Mouse (Mus musculus) limb, embryonic 10.5 days (tissue): ENCODE data around the gene Pikfyve. TPM values are rescaled to one million over a fixed set of nuclear protein-coding genes. Genes with fewer than 3 reads are reported as not detected.

ENCODE experiments used
- DNase-seq: peaks from one replicate; pipeline ENCODE4 v3.0.0-alpha.2; 2017; ENCODE audit warnings: low spot score
- H3K27ac ChIP-seq: fragments of 300-500 bp; sonication (generic); 2 replicates; pipeline ENCODE4 v1.5.1; 2016; ENCODE audit warnings: mild to moderate bottlenecking
- H3K27me3 ChIP-seq: fragments of 300-500 bp; sonication (generic); 2 replicates; pipeline ENCODE4 v1.6.1; 2016; ENCODE audit warnings: low read depth, mild to moderate bottlenecking; ENCODE audit not compliant: poor library complexity, severe bottlenecking
- H3K36me3 ChIP-seq: fragments of 300-500 bp; sonication (generic); 2 replicates; pipeline ENCODE4 v1.6.1; 2016; ENCODE audit warnings: mild to moderate bottlenecking, moderate library complexity
- H3K4me1 ChIP-seq: fragments of 300-500 bp; sonication (generic); 2 replicates; pipeline ENCODE4 v1.6.1; 2016
- H3K4me3 ChIP-seq: fragments of 300-500 bp; sonication (generic); 2 replicates; pipeline ENCODE4 v1.5.1; 2016; ENCODE audit warnings: mild to moderate bottlenecking, moderate library complexity
- H3K9me3 ChIP-seq: fragments of 300-500 bp; sonication (generic); replicated peaks from 2 replicates; pipeline ENCODE4 v1.6.1; 2016; ENCODE audit warnings: mild to moderate bottlenecking
- WGBS: fragments of 180-500 bp; shearing (Covaris S2); methylation state at CpG from one replicate; pipeline ENCODE4 v1.1.7; 2016; 5-methylcytosine and 5-hydroxymethylcytosine counted together
- polyA plus RNA-seq: library from polyadenylated mRNA; unstranded; fragments of >200 nt; fragmentation: Nextera tagmentation; extraction: Ambion mirVana; gene quantifications from 2 replicates; pipeline ENCODE4 v1.2.1, GENCODE M21; 2016

The Pikfyve gene
- 13.1 and 13.2 TPM in 2 replicates for polyA plus RNA-seq

DNA sequence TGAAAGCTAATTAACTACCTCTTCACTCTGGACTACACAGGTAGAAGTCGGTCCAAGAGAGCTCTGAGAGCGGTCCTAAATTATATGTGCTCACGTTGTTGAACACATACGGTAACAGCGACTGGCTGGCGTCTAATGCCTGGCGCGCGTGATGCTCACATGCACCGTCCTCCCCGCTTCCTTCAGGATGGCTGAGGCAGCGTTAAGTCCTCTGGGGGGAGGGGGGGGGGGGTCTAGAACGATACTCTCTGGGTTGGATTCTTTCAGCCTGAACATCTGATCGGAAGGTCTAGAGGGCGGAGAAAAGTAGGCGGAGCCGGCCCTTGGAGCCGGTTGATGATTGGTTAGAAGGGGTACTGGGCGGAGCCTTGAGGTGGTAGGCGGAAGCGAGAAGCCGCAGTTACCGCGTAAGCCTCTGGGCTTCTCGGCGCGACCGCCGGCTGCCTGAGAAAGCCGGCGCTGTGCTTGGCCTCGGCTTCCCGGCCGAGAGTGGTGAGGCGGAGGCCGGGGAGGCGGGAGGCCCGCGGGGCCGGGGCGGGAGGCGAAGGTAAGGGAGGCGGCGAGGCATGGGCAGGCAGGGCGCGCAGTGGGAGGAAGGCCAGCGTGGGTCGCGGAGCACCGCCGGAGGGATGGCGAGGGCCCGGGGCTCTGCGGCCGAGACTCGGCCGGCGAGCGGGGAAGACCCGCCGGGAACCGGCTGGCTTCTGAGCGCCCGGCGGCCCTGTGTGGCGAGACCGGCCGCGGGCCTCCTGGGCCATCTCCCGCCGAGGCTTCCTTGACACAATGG lies at the start of gene Pikfyve, which contains the start of gene Idh1:
Pikfyve (plus strand) TSS at position 397 of the 787 bp plus-strand sequence.
Idh1 (minus strand) TSS at position 214 of the 787 bp plus-strand sequence.
- H3K27me3 ChIP-seq = no peaks in the 10 kb centered on the region
- no peaks in the 10 kb centered on the region for H3K36me3 ChIP-seq
- peak; percentile 94 for DNase-seq
- peaks cover 17% of the 10 kb centered on the region for H3K4me1 ChIP-seq
- WGBS = under 1% methylated on average over 70 of the region's 71 CpGs
- H3K9me3 ChIP-seq = no peaks in the 10 kb centered on the region
- H3K4me3 ChIP-seq = peak within 1 kb of the TSS; percentile 97
- H3K27ac ChIP-seq = peak within 1 kb of the TSS; percentile 90

- no peaks in the 10 kb centered on the region for H3K9me3 ChIP-seq
- no peak for DNase-seq
- no peaks in the 10 kb centered on the region for H3K4me1 ChIP-seq
- 91% methylated on average over 6 of the region's 6 CpGs for WGBS
- H3K27me3 ChIP-seq = no peaks in the 10 kb centered on the region
- H3K27ac ChIP-seq = no peak overlapping the region
- H3K36me3 ChIP-seq = no peaks in the 10 kb centered on the region
- no peak overlapping the region for H3K4me3 ChIP-seq
Measured at GRCm38 (mm10) chr1:65137560-65137959, 48.9 kb upstream of the Pikfyve start.

GRCm38 (mm10) chr1:65144783-65145182 lies 41.7 kb upstream of the Pikfyve start:
- H3K36me3 ChIP-seq = no peaks in the 10 kb centered on the region
- H3K27ac ChIP-seq = no peak overlapping the region
- H3K9me3 ChIP-seq = no peaks in the 10 kb centered on the region
- DNase-seq = no peak
- no peaks in the 10 kb centered on the region for H3K27me3 ChIP-seq
- no peak overlapping the region for H3K4me3 ChIP-seq
- no peaks in the 10 kb centered on the region for H3K4me1 ChIP-seq
- WGBS = 87% methylated on average over 2 of the region's 2 CpGs

DNA sequence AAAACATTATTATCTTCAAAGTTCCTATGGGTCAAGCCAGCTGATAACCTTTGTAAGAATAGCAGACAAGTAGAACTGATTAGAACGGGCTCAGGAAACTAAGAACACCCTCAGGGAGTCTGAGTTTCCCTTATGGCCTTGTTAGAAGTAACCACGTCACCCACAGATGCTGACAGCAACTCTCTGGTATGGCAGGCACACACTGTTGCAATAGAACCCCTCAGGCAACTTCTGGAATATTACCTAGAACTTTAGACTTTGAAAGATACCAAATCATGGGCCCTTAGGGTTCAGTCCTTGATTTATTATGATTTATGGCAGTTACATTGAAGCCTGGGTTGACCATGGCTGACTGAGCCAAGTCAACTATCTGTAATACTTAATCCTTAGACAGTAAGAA lies 39.9 kb upstream of the Pikfyve start:
- no peaks in the 10 kb centered on the region for H3K36me3 ChIP-seq
- DNase-seq = no peak
- 66% methylated on average over 2 of the region's 2 CpGs for WGBS
- H3K9me3 ChIP-seq = no peaks in the 10 kb centered on the region
- no peak overlapping the region for H3K27ac ChIP-seq
- no peaks in the 10 kb centered on the region for H3K4me1 ChIP-seq
- H3K4me3 ChIP-seq = no peak overlapping the region
- no peaks in the 10 kb centered on the region for H3K27me3 ChIP-seq

DNA sequence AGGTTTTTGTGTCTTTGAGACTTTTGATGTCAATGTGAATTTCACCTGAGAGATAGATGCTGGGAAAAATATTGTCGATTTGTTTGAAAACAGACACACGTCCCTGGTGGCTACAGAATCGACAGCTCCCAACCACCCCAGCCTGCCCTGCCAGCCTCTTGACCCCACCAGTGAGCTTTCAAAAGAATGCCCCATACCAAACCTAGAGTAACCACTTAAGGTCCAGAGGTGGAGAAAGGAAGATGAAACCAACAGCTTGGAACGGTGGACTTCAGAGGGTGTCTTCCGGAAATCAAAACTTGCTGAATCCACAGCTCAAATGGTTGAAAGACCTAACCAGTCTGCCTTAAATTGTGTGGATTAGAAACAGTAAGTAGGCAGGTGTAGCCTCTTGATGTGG lies 39.2 kb upstream of the Pikfyve start:
- H3K9me3 ChIP-seq = no peaks in the 10 kb centered on the region
- 91% methylated on average over 5 of the region's 5 CpGs for WGBS
- H3K36me3 ChIP-seq = no peaks in the 10 kb centered on the region
- no peak overlapping the region for H3K4me3 ChIP-seq
- no peak overlapping the region for H3K27ac ChIP-seq
- no peaks in the 10 kb centered on the region for H3K4me1 ChIP-seq
- no peaks in the 10 kb centered on the region for H3K27me3 ChIP-seq
- no peak for DNase-seq

- no peaks in the 10 kb centered on the region for H3K36me3 ChIP-seq
- no peak overlapping the region for H3K27ac ChIP-seq
- WGBS = 79% methylated on average over 3 of the region's 3 CpGs
- no peak for DNase-seq
- no peaks in the 10 kb centered on the region for H3K4me1 ChIP-seq
- H3K4me3 ChIP-seq = no peak overlapping the region
- H3K27me3 ChIP-seq = no peaks in the 10 kb centered on the region
- no peaks in the 10 kb centered on the region for H3K9me3 ChIP-seq
Measured at GRCm38 (mm10) chr1:65147971-65148370, 38.5 kb upstream of the Pikfyve start.

DNA sequence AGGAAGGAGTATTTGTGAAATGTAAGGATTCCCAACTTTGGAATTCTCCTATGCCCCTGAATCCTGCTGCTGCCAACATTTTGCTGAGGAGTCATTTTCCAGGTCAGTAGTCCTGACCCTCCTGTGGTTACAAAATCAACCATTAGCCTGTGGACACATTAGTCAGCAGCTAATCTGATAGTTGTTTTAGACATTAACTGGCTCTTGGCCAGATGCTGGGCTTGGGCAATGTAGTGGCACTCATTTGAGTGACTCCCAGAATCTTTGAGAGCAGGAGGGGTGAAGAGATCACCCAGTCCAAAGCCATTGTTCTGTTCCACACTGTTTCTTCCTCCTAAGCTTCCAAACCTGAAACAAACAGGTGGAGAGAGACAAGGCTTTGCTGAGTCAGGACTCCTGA lies 31.7 kb upstream of the Pikfyve start:
- DNase-seq = no peak
- peaks cover 25% of the 10 kb centered on the region for H3K36me3 ChIP-seq
- no peaks in the 10 kb centered on the region for H3K4me1 ChIP-seq
- no peak overlapping the region for H3K4me3 ChIP-seq
- no peak overlapping the region for H3K27ac ChIP-seq
- no peaks in the 10 kb centered on the region for H3K9me3 ChIP-seq
- H3K27me3 ChIP-seq = no peaks in the 10 kb centered on the region

DNA sequence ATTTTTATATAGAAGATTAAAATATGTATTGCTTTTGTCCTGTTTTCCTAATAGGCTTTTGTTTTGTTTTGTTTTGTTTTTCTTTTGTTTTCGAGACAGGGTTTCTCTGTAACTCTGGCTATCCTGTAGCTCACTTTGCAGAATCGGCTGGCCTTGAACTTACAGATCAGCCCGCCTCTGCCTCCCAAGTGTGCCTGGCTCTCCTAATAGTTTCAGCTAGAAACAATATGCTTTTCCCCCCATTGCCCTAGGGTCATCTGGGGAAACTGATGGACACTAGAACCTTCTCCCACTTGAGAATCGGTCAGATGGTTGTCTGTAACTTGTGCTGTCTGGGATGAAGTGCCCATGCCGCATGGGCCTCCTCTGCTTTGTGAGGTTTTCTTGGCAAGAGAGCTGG lies 30.4 kb upstream of the Pikfyve start:
- H3K27me3 ChIP-seq = no peaks in the 10 kb centered on the region
- H3K4me3 ChIP-seq = no peak overlapping the region
- no peaks in the 10 kb centered on the region for H3K9me3 ChIP-seq
- 94% methylated on average over 5 of the region's 5 CpGs for WGBS
- H3K4me1 ChIP-seq = no peaks in the 10 kb centered on the region
- no peak overlapping the region for H3K27ac ChIP-seq
- H3K36me3 ChIP-seq = peaks cover 38% of the 10 kb centered on the region
- no peak for DNase-seq

GRCm38 (mm10) chr1:65162210-65162609 lies 24.3 kb upstream of the Pikfyve start:
- no peaks in the 10 kb centered on the region for H3K9me3 ChIP-seq
- H3K4me3 ChIP-seq = no peak overlapping the region
- no peak for DNase-seq
- no peaks in the 10 kb centered on the region for H3K27me3 ChIP-seq
- 92% methylated on average over 1 of the region's 1 CpGs for WGBS
- no peak overlapping the region for H3K27ac ChIP-seq
- H3K4me1 ChIP-seq = no peaks in the 10 kb centered on the region
- H3K36me3 ChIP-seq = peaks cover 95% of the 10 kb centered on the region

DNA sequence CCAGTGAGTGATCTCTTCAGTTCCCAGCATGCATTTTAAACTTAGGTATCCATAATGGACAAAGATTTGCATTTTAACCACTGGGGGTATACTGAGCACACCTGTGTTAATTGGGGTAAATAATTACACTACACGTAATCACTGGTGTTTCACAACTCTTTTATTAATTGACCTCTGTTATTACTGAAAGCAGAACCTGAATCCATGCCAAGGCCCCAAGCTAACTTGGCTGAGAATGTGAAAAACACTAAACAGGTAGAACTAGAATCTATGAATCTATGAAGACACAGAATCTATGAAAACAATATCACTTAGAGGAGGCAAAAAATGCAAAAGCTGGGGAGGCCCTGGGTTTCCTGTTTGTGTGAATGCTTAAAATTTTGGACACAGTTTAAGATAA lies 19.0 kb upstream of the Pikfyve start:
- no peaks in the 10 kb centered on the region for H3K4me1 ChIP-seq
- no peak overlapping the region for H3K27ac ChIP-seq
- WGBS = 95% methylated on average over 1 of the region's 1 CpGs
- no peaks in the 10 kb centered on the region for H3K27me3 ChIP-seq
- no peak overlapping the region for H3K4me3 ChIP-seq
- peaks cover 98% of the 10 kb centered on the region for H3K36me3 ChIP-seq
- no peak for DNase-seq
- H3K9me3 ChIP-seq = no peaks in the 10 kb centered on the region

GRCm38 (mm10) chr1:65169536-65169935 lies 16.9 kb upstream of the Pikfyve start:
- 92% methylated on average over 7 of the region's 7 CpGs for WGBS
- Histone ChIP-seq H3K36me3 (peaks cover 99% of the 10 kb centered on the region), H3K4me3 (no peak overlapping the region)

GRCm38 (mm10) chr1:65169947-65170346 lies 16.5 kb upstream of the Pikfyve start:
- 91% methylated on average over 5 of the region's 5 CpGs for WGBS
- Histone ChIP-seq H3K4me1 (no peaks in the 10 kb centered on the region), H3K36me3 (peaks cover 98% of the 10 kb centered on the region), H3K4me3 (no peak overlapping the region), H3K27me3 (no peaks in the 10 kb centered on the region), H3K27ac (no peak overlapping the region), H3K9me3 (no peaks in the 10 kb centered on the region)
- DNase-seq = no peak

More at GRCm38 (mm10) chr1:65169536-65169935, 16.9 kb upstream of the Pikfyve start:
- no peaks in the 10 kb centered on the region for H3K27me3 ChIP-seq
- no peaks in the 10 kb centered on the region for H3K4me1 ChIP-seq
- no peaks in the 10 kb centered on the region for H3K9me3 ChIP-seq
- no peak overlapping the region for H3K27ac ChIP-seq
- DNase-seq = no peak

DNA sequence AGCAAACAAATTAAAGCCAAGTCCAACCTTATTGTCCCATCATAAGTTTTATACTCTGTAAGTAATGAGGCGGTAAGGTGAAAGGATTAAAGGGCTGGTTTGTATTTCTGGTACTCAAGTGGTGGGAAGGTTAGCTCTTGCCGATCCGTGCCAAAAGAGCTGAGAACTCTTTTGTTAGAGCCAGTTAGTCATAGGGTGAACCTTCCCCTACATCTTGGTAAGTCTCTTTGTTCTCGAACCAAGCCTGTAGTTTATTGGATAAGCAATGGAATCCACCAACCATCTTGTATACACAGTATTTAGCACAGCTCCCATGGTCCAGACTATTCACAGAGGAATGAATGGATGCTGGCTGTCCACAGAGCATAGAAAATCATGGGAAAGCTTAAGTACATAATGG lies 14.9 kb upstream of the Pikfyve start:
- 94% methylated on average over 4 of the region's 4 CpGs for WGBS
- no peak for DNase-seq
- Histone ChIP-seq H3K27me3 (no peaks in the 10 kb centered on the region), H3K4me1 (0 out of 2 replicates have a peak, but pooled peaks cover 3% of the 10 kb centered on the region), H3K27ac (no peak overlapping the region), H3K9me3 (no peaks in the 10 kb centered on the region), H3K36me3 (peaks cover 82% of the 10 kb centered on the region), H3K4me3 (no peak overlapping the region)
